7 mouse cellular contexts compared by ENCODE assay signal in genomic region chr4:129541868-129542591, GRCm38 (mm10). TPM values are rescaled to one million over a fixed set of nuclear protein-coding genes. Genes with fewer than 3 reads are reported as not detected.
A peak's percentile ranks its signal among the peaks of the same experiment; 100 is the strongest.
DNase-seq lines count a peak whose midpoint lies in the region; ATAC-seq and TF ChIP-seq lines count a peak whose summit lies in the region.

No protein-coding gene starts in this region.

- under 1% methylated on average over 30 of the region's 30 CpGs for WGBS in heart, embryonic 13.5 days
- WGBS in limb, embryonic 10.5 days: under 1% methylated on average over 30 of the region's 30 CpGs
- 1% methylated on average over 30 of the region's 30 CpGs for WGBS in midbrain, embryonic 15.5 days

- no peak for TF ChIP-seq POLR2A in ES-Bruce4 (IDR thresholded peaks at IDR 0.05; ENCODE audit: insufficient read depth, low read length)

- ATAC-seq in heart, embryonic 13.5 days (ENCODE audit: extremely low read depth, insufficient number of reproducible peaks, low FRiP score, low TSS enrichment): no peak
- peak; percentile 24 for ATAC-seq in midbrain, embryonic 15.5 days (replicated peaks)

- H3K27me3 ChIP-seq in ES-Bruce4 (ENCODE audit: control insufficient read depth, insufficient read depth, low read length, poor library complexity, severe bottlenecking): no peaks in the 10 kb centered on the region
- no peaks in the 10 kb centered on the region for H3K27me3 ChIP-seq in heart, embryonic 13.5 days (replicated peaks)
- no peaks in the 10 kb centered on the region for H3K27me3 ChIP-seq in limb, embryonic 10.5 days (ENCODE audit: low read depth, poor library complexity, severe bottlenecking)
- H3K27me3 ChIP-seq in midbrain, embryonic 15.5 days (replicated peaks): no peaks in the 10 kb centered on the region

- H3K4me2 ChIP-seq in heart, embryonic 13.5 days: peak overlapping the region; percentile 88
- peak overlapping the region; percentile 73 for H3K4me2 ChIP-seq in midbrain, embryonic 15.5 days

- H3K4me3 ChIP-seq in ES-Bruce4 (ENCODE audit: low read depth, low read length): peak overlapping the region; percentile 93
- peak overlapping the region; percentile 91 for H3K4me3 ChIP-seq in heart, embryonic 13.5 days
- H3K4me3 ChIP-seq in limb, embryonic 10.5 days: peak overlapping the region; percentile 91
- H3K4me3 ChIP-seq in midbrain, embryonic 15.5 days: peak overlapping the region; percentile 69

- peaks cover 3% of the 10 kb centered on the region for H3K4me1 ChIP-seq in ES-Bruce4 (ENCODE audit: control insufficient read depth, insufficient read depth, low read length)
- H3K4me1 ChIP-seq in heart, embryonic 13.5 days: peaks cover 23% of the 10 kb centered on the region
- H3K4me1 ChIP-seq in limb, embryonic 10.5 days: peaks cover 19% of the 10 kb centered on the region
- H3K4me1 ChIP-seq in midbrain, embryonic 15.5 days: peaks cover 16% of the 10 kb centered on the region

- TF ChIP-seq CTCF in ES-Bruce4 (IDR thresholded peaks at IDR 0.05; ENCODE audit: low read depth, low read length): peak; percentile 62

- peak; percentile 39 to 41 for DNase-seq in B cell, adult 2 months
- peak; percentile 51 for DNase-seq in cerebellum, adult 9-10 months
- DNase-seq in limb, embryonic 10.5 days (ENCODE audit: low spot score): peak; percentile 58
- DNase-seq in thymus, postnatal 10 days (ENCODE audit: low spot score in 2 of 2): peak; percentile 41 to 62

- no peaks in the 10 kb centered on the region for H3K36me3 ChIP-seq in ES-Bruce4 (ENCODE audit: control insufficient read depth, insufficient read depth, low read length, poor library complexity, severe bottlenecking)
- peaks cover 24% of the 10 kb centered on the region for H3K36me3 ChIP-seq in heart, embryonic 13.5 days
- peaks cover 41% of the 10 kb centered on the region for H3K36me3 ChIP-seq in limb, embryonic 10.5 days
- no peaks in the 10 kb centered on the region for H3K36me3 ChIP-seq in midbrain, embryonic 15.5 days (replicated peaks)

- H3K9ac ChIP-seq in ES-Bruce4 (ENCODE audit: low read depth, poor library complexity, severe bottlenecking): peak overlapping the region; percentile 94
- peak overlapping the region; percentile 97 for H3K9ac ChIP-seq in heart, embryonic 13.5 days
- H3K9ac ChIP-seq in midbrain, embryonic 15.5 days: peak overlapping the region; percentile 65

- H3K9me3 ChIP-seq in ES-Bruce4 (replicated peaks; ENCODE audit: control insufficient read depth, insufficient read depth, low read length, poor library complexity, severe bottlenecking): no peaks in the 10 kb centered on the region
- H3K9me3 ChIP-seq in heart, embryonic 13.5 days: no peaks in the 10 kb centered on the region
- H3K9me3 ChIP-seq in limb, embryonic 10.5 days (replicated peaks): no peaks in the 10 kb centered on the region
- no peaks in the 10 kb centered on the region for H3K9me3 ChIP-seq in midbrain, embryonic 15.5 days

- H3K27ac ChIP-seq in ES-Bruce4 (ENCODE audit: insufficient read depth, low read length): peak overlapping the region; percentile 74
- H3K27ac ChIP-seq in heart, embryonic 13.5 days (replicated peaks): peak overlapping the region; percentile 85
- peak overlapping the region; percentile 95 for H3K27ac ChIP-seq in limb, embryonic 10.5 days
- peak overlapping the region; percentile 74 for H3K27ac ChIP-seq in midbrain, embryonic 15.5 days

- peak; percentile 66; the same call in 1 of the 2 replicates for TF ChIP-seq EP300 in ES-Bruce4 (IDR thresholded peaks at IDR 0.05; ENCODE audit: insufficient read depth, low read depth, low read length)

RNA-seq across cellular contexts. Expression of gene Hdac1, which starts 0.5 kb away (rescaled TPM):
- 301 and 304 TPM in 2 replicates for polyA plus RNA-seq in ES-Bruce4 (2011; ENCODE audit: insufficient read depth, insufficient read length, low read depth, missing spikeins)
- 127 and 141 TPM in 2 replicates for polyA plus RNA-seq in heart, embryonic 13.5 days (2015; fragmentation: Nextera tagmentation; extraction: Ambion mirVana)
- polyA plus RNA-seq in limb, embryonic 10.5 days (2016; fragmentation: Nextera tagmentation; extraction: Ambion mirVana): 308 and 336 TPM in 2 replicates
- 86.1 and 99.3 TPM in 2 replicates for polyA plus RNA-seq in midbrain, embryonic 15.5 days (2015; fragmentation: Nextera tagmentation; extraction: Ambion mirVana)

RNA-seq across cellular contexts. Expression of gene Marcksl1, which starts 28.6 kb away (rescaled TPM):
- polyA plus RNA-seq in ES-Bruce4 (2011; ENCODE audit: insufficient read depth, insufficient read length, low read depth, missing spikeins): 379 and 434 TPM in 2 replicates
- 383 and 399 TPM in 2 replicates for polyA plus RNA-seq in heart, embryonic 13.5 days (2015; fragmentation: Nextera tagmentation; extraction: Ambion mirVana)
- polyA plus RNA-seq in limb, embryonic 10.5 days (2016; fragmentation: Nextera tagmentation; extraction: Ambion mirVana): 1,533 and 1,561 TPM in 2 replicates
- polyA plus RNA-seq in midbrain, embryonic 15.5 days (2015; fragmentation: Nextera tagmentation; extraction: Ambion mirVana): 1,751 and 1,836 TPM in 2 replicates

RNA-seq across cellular contexts. Expression of gene Lck, which starts 31.4 kb away (rescaled TPM):
- 18.7 and 20.1 TPM in 2 replicates for polyA plus RNA-seq in ES-Bruce4 (2011; ENCODE audit: insufficient read depth, insufficient read length, low read depth, missing spikeins)
- polyA plus RNA-seq in heart, embryonic 13.5 days (2015; fragmentation: Nextera tagmentation; extraction: Ambion mirVana): 2.8 and 7.0 TPM in 2 replicates
- polyA plus RNA-seq in limb, embryonic 10.5 days (2016; fragmentation: Nextera tagmentation; extraction: Ambion mirVana): 10.3 and 13.5 TPM in 2 replicates
- 12.5 and 13.5 TPM in 2 replicates for polyA plus RNA-seq in midbrain, embryonic 15.5 days (2015; fragmentation: Nextera tagmentation; extraction: Ambion mirVana)

RNA-seq across cellular contexts. Expression of gene Fam167b, which starts 36.3 kb away (rescaled TPM):
- not detected in 2 replicates for polyA plus RNA-seq in ES-Bruce4 (2011; ENCODE audit: insufficient read depth, insufficient read length, low read depth, missing spikeins)
- 4.7 and 7.3 TPM in 2 replicates for polyA plus RNA-seq in heart, embryonic 13.5 days (2015; fragmentation: Nextera tagmentation; extraction: Ambion mirVana)
- polyA plus RNA-seq in limb, embryonic 10.5 days (2016; fragmentation: Nextera tagmentation; extraction: Ambion mirVana): 2.6 and 5.1 TPM in 2 replicates
- polyA plus RNA-seq in midbrain, embryonic 15.5 days (2015; fragmentation: Nextera tagmentation; extraction: Ambion mirVana): 0.31 TPM in 1 of 2 replicates, not detected in the other

RNA-seq across cellular contexts. Expression of gene Fam229a, which starts 51.0 kb away (rescaled TPM):
- not detected in 2 replicates for polyA plus RNA-seq in ES-Bruce4 (2011; ENCODE audit: insufficient read depth, insufficient read length, low read depth, missing spikeins)
- polyA plus RNA-seq in heart, embryonic 13.5 days (2015; fragmentation: Nextera tagmentation; extraction: Ambion mirVana): not detected in 2 replicates
- polyA plus RNA-seq in limb, embryonic 10.5 days (2016; fragmentation: Nextera tagmentation; extraction: Ambion mirVana): not detected in 2 replicates
- polyA plus RNA-seq in midbrain, embryonic 15.5 days (2015; fragmentation: Nextera tagmentation; extraction: Ambion mirVana): 0.56 TPM in 1 of 2 replicates, not detected in the other
